Mouse (Mus musculus) small intestine, adult 2 months (tissue): ENCODE results near the gene Itga3.

Experiments
- CTCF ChIP-seq: fragments of 200-500 bp; IDR thresholded peaks from 2 replicates; pipeline ENCODE4 v1.5.1; 2012; ENCODE audit warnings: low read depth, mild to moderate bottlenecking, control low read depth, inconsistent platforms, low read length, moderate library complexity, mixed read lengths; ENCODE audit not compliant: insufficient replicate concordance, insufficient read length; ENCODE audit errors: extremely low read depth
- POLR2A ChIP-seq: fragments of 200-500 bp; IDR thresholded peaks from 2 replicates; pipeline ENCODE4 v1.6.1; 2012; ENCODE audit warnings: low read depth, mild to moderate bottlenecking, control low read depth, inconsistent platforms, low read length, moderate library complexity

- no peak for TF ChIP-seq POLR2A
- no peak for TF ChIP-seq CTCF
Measured at GRCm38 (mm10) chr11:95026849-95027248, 49.8 kb downstream of the Itga3 start.
